Mouse (Mus musculus) forebrain, postnatal 0 days (tissue): ENCODE measurements around the gene Fcer1g. TPM values are rescaled to one million over a fixed set of nuclear protein-coding genes. Genes with fewer than 3 reads are reported as not detected.
A peak's percentile ranks its signal among the peaks of the same experiment; 100 is the strongest.

Experiments
- ATAC-seq: fragments of 200-750 bp; cut with Nextera tagmentation; 2 replicates; pipeline ENCODE4 v1.8.0; 2017; ENCODE audit warnings: mild to moderate bottlenecking, moderate library complexity
- DNase-seq: peaks from one replicate; pipeline ENCODE4 v3.0.0-alpha.2; 2015
- H3K27ac ChIP-seq: fragments of 300-500 bp; sonication (generic); 2 replicates; pipeline ENCODE4 v1.5.1; 2014; ENCODE audit warnings: low read depth, mild to moderate bottlenecking, antibody characterized with exemption, low read length, moderate library complexity, mixed read lengths
- H3K27me3 ChIP-seq: fragments of 300-500 bp; sonication (generic); 2 replicates; pipeline ENCODE4 v1.6.1; 2014; ENCODE audit warnings: mild to moderate bottlenecking, low read length, mixed read lengths; ENCODE audit not compliant: insufficient read depth
- H3K36me3 ChIP-seq: fragments of 300-500 bp; sonication (generic); 2 replicates; pipeline ENCODE4 v1.6.1; 2014; ENCODE audit warnings: mild to moderate bottlenecking, moderate library complexity; ENCODE audit not compliant: insufficient read depth
- H3K4me1 ChIP-seq: fragments of 300-500 bp; sonication (generic); 2 replicates; pipeline ENCODE4 v1.6.1; 2014; ENCODE audit warnings: antibody characterized with exemption; ENCODE audit not compliant: insufficient read depth
- H3K4me2 ChIP-seq: fragments of 300-500 bp; sonication (generic); 2 replicates; pipeline ENCODE4 v1.6.1; 2014; ENCODE audit warnings: low read depth, mild to moderate bottlenecking, moderate library complexity
- H3K4me3 ChIP-seq: fragments of 300-500 bp; sonication (generic); 2 replicates; pipeline ENCODE4 v1.5.1; 2014; ENCODE audit warnings: low read depth, low read length, mixed read lengths
- H3K9ac ChIP-seq: fragments of 300-500 bp; sonication (generic); 2 replicates; pipeline ENCODE4 v1.6.1; 2014; ENCODE audit warnings: mild to moderate bottlenecking
- H3K9me3 ChIP-seq: fragments of 300-500 bp; sonication (generic); 2 replicates; pipeline ENCODE4 v1.6.1; 2016; ENCODE audit warnings: low read length
- CTCF ChIP-seq: sonication (generic); IDR thresholded peaks from 2 replicates; pipeline ENCODE4 v1.5.1; 2016; ENCODE audit warnings: antibody characterized with exemption, control low read depth, low read depth
- WGBS: fragments of 180-500 bp; shearing (Covaris S2); extraction: QIAGEN DNeasy Blood & Tissue Kit; methylation state at CpG from one replicate; pipeline ENCODE4 v1.1.7; 2014; 5-methylcytosine and 5-hydroxymethylcytosine counted together
- polyA plus RNA-seq: library from polyadenylated mRNA; unstranded; fragments of >200 nt; fragmentation: Nextera tagmentation; extraction: Ambion mirVana; gene quantifications from 2 replicates; pipeline ENCODE4 v1.2.1, GENCODE M21; 2015
- total RNA-seq: library from RNA; depleted of rRNA; stranded (reverse); fragments of >200 nt; gene quantifications from 2 replicates; pipeline ENCODE4 v1.2.3, GENCODE M21; 2014

Fcer1g gene
- total and polyA plus RNA-seq, 2 experiments from 2014 or later, result 11.2 to 33.2 TPM

GRCm38 (mm10) chr1:171263666-171264461 lies 29.7 kb upstream of the Fcer1g start:
- Histone ChIP-seq H3K36me3 (0 out of 2 replicates have a peak, but pooled peaks cover 4% of the 10 kb centered on the region), H3K9ac (no peak overlapping the region), H3K4me1 (peaks cover 12% of the 10 kb centered on the region; the same call in 1 of the 2 replicates), H3K9me3 (no peaks in the 10 kb centered on the region), H3K4me3 (no peak overlapping the region), H3K4me2 (peak overlapping the region; percentile 50), H3K27ac (peak overlapping the region; percentile 82), H3K27me3 (no peaks in the 10 kb centered on the region)
- ATAC-seq (no peak), DNase-seq (no peak)
- TF ChIP-seq CTCF, result peak; percentile 41
- WGBS, result 66% methylated on average over 3 of the region's 3 CpGs

GRCm38 (mm10) chr1:171263185-171263611 lies 29.0 kb upstream of the Fcer1g start:
- no peaks in the 10 kb centered on the region for H3K9me3 ChIP-seq
- TF ChIP-seq CTCF, result no peak
- DNase-seq, result peak; percentile 83
- H3K9ac ChIP-seq, result no peak overlapping the region
- WGBS, result 3% methylated on average over 2 of the region's 2 CpGs
- H3K27me3 ChIP-seq, result no peaks in the 10 kb centered on the region
- ATAC-seq, result peak; percentile 93
- H3K4me1 ChIP-seq, result peaks cover 12% of the 10 kb centered on the region; the same call in 1 of the 2 replicates
- H3K4me2 ChIP-seq, result peak overlapping the region; percentile 50
- peak overlapping the region; percentile 91 for H3K27ac ChIP-seq
- 0 out of 2 replicates have a peak, but pooled peaks cover 6% of the 10 kb centered on the region for H3K36me3 ChIP-seq
- H3K4me3 ChIP-seq, result peak overlapping the region; percentile 27; the same call in 1 of the 2 replicates

GRCm38 (mm10) chr1:171262594-171263130 lies 28.5 kb upstream of the Fcer1g start:
- ATAC-seq (peak; percentile 82), DNase-seq (peak; percentile 89)
- Histone ChIP-seq H3K9me3 (no peaks in the 10 kb centered on the region), H3K27ac (peak overlapping the region; percentile 91), H3K4me2 (peak overlapping the region; percentile 50), H3K9ac (peak overlapping the region; percentile 40), H3K4me3 (peak overlapping the region; percentile 27), H3K27me3 (no peaks in the 10 kb centered on the region), H3K36me3 (0 out of 2 replicates have a peak, but pooled peaks cover 6% of the 10 kb centered on the region), H3K4me1 (peaks cover 12% of the 10 kb centered on the region; the same call in 1 of the 2 replicates)
- 4% methylated on average over 8 of the region's 8 CpGs for whole genome bisulfite sequencing
- no peak for TF ChIP-seq CTCF

GRCm38 (mm10) chr1:171260316-171260715 lies 26.2 kb upstream of the Fcer1g start:
- Histone ChIP-seq H3K4me2 (no peak overlapping the region), H3K27ac (no peak overlapping the region), H3K9me3 (no peaks in the 10 kb centered on the region), H3K9ac (no peak overlapping the region), H3K27me3 (no peaks in the 10 kb centered on the region), H3K4me3 (no peak overlapping the region), H3K4me1 (peaks cover 12% of the 10 kb centered on the region; the same call in 1 of the 2 replicates), H3K36me3 (0 out of 2 replicates have a peak, but pooled peaks cover 6% of the 10 kb centered on the region)
- DNase-seq (no peak), ATAC-seq (no peak)
- WGBS, result 84% methylated on average over 3 of the region's 3 CpGs
- no peak for TF ChIP-seq CTCF

- Histone ChIP-seq H3K27me3 (no peaks in the 10 kb centered on the region), H3K36me3 (0 out of 2 replicates have a peak, but pooled peaks cover 6% of the 10 kb centered on the region), H3K4me2 (no peak overlapping the region), H3K4me1 (peaks cover 12% of the 10 kb centered on the region; the same call in 1 of the 2 replicates), H3K4me3 (no peak overlapping the region), H3K27ac (no peak overlapping the region), H3K9me3 (no peaks in the 10 kb centered on the region), H3K9ac (no peak overlapping the region)
- ATAC-seq (no peak), DNase-seq (no peak)
- no peak for TF ChIP-seq CTCF
- WGBS, result 86% methylated on average over 17 of the region's 17 CpGs
These were observed 24.8 kb upstream of the Fcer1g start for GRCm38 (mm10) chr1:171258921-171259320.

GRCm38 (mm10) chr1:171257781-171258180 lies 23.6 kb upstream of the Fcer1g start:
- DNase-seq (no peak), ATAC-seq (no peak)
- no peak overlapping the region for H3K4me3 ChIP-seq
- 94% methylated on average over 9 of the region's 9 CpGs for WGBS
- H3K27ac ChIP-seq, result no peak overlapping the region
- TF ChIP-seq CTCF, result no peak
- H3K36me3 ChIP-seq, result 0 out of 2 replicates have a peak, but pooled peaks cover 6% of the 10 kb centered on the region
- H3K4me2 ChIP-seq, result no peak overlapping the region
- no peaks in the 10 kb centered on the region for H3K9me3 ChIP-seq
- no peaks in the 10 kb centered on the region for H3K27me3 ChIP-seq
- H3K9ac ChIP-seq, result no peak overlapping the region
- H3K4me1 ChIP-seq, result 0 out of 2 replicates have a peak, but pooled peaks cover 5% of the 10 kb centered on the region
